In the genomic region with DNA sequence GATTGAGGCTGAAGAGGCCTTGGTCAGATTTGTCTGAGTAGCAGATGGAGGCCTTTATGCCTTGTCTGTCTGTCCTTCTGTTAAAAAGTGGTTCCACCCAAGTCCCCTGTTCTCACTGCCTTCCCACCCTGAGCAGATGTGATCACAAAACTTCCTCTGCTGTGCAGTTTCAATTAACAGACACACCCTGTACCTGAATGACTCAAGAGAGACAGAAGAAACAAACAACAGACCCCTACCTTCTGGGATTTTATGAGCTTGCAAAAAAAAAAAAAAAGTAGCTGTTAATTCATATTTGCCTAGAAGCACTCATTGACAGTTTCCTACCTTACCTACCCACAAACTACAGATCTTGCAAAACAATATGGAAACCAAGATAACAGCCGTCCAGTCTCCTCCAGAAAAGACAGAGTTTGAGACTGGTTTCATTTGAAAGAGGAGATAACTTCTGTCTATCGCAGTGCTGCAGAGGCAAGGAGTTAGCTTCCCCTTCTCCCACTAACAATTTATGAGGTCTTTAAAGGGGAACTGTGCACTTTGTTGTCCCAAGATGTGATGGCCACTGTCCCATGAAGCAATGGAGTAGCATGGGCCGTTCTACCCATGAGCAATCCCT, we compare ENCODE assay signal across 9 mouse cellular contexts. TPM values are rescaled to one million over a fixed set of nuclear protein-coding genes. Genes with fewer than 3 reads are reported as not detected.
A peak's percentile ranks its signal among the peaks of the same experiment; 100 is the strongest.
DNase-seq lines count a peak whose midpoint lies in the region; ATAC-seq and TF ChIP-seq lines count a peak whose summit lies in the region.
"Had no signal": no experiment of that assay in that cellular context is flagged by ENCODE, and none has a peak within 500 bp of the region (broad histone marks: within the 10 kb centered on the region; RNA-seq: fewer than 3 reads in every experiment).

No protein-coding gene starts in this region.

- no peak for DNase-seq in lung, embryonic 14.5 days
- DNase-seq in lung, postnatal 25 days (ENCODE audit: low spot score) = no peak
- no peak for DNase-seq in gastrocnemius, postnatal 36 days
- DNase-seq in right cerebral cortex, adult 2 months (ENCODE audit: low spot score in 2 of 2) = no peak
- no peak for DNase-seq in frontal cortex, postnatal 10 days (ENCODE audit: low spot score in 2 of 2)
- DNase-seq: adrenal gland, postnatal 25 days had no signal

- intact Hi-C loops in gastrocnemius, postnatal 36 days (cut with DNase I) = loop anchor here (5.0 kb wide), 1 partner anchor 41 kb away; no protein-coding TSS in a partner anchor

- ATAC-seq in lung, embryonic 14.5 days (ENCODE audit: insufficient read depth) = no peak
- ATAC-seq in embryonic facial prominence, embryonic 15.5 days (ENCODE audit: insufficient number of reproducible peaks, low FRiP score, low TSS enrichment, low read depth) = no peak
- no peak for ATAC-seq in intestine, embryonic 16.5 days
- ATAC-seq in neural tube, embryonic 13.5 days (ENCODE audit: low read depth) = no peak

- H3K9me3 ChIP-seq in lung, embryonic 14.5 days (ENCODE audit: low read depth, low read length) = no peaks in the 10 kb centered on the region
- H3K9me3 ChIP-seq in embryonic facial prominence, embryonic 15.5 days (replicated peaks) = no peaks in the 10 kb centered on the region
- no peaks in the 10 kb centered on the region for H3K9me3 ChIP-seq in intestine, embryonic 16.5 days (ENCODE audit: control insufficient read depth, low read length)
- no peaks in the 10 kb centered on the region for H3K9me3 ChIP-seq in neural tube, embryonic 13.5 days

- peak overlapping the region; percentile 82 for H3K4me2 ChIP-seq in lung, embryonic 14.5 days
- H3K4me2 ChIP-seq in embryonic facial prominence, embryonic 15.5 days (replicated peaks) = peak overlapping the region; percentile 82
- H3K4me2 ChIP-seq in intestine, embryonic 16.5 days (ENCODE audit: low read depth, low read length) = peak overlapping the region; percentile 93
- H3K4me2 ChIP-seq in neural tube, embryonic 13.5 days = peak overlapping the region; percentile 88

- H3K9ac ChIP-seq in lung, embryonic 14.5 days = peak overlapping the region; percentile 74
- no peak overlapping the region for H3K9ac ChIP-seq in embryonic facial prominence, embryonic 15.5 days
- peak overlapping the region; percentile 65; the same call in 1 of the 2 replicates for H3K9ac ChIP-seq in intestine, embryonic 16.5 days (ENCODE audit: low read depth, low read length)
- H3K9ac ChIP-seq in neural tube, embryonic 13.5 days = 0 out of 2 replicates have a peak overlapping the region, but pooled peaks have one; percentile 68

- no peaks in the 10 kb centered on the region for H3K4me1 ChIP-seq in lung, embryonic 14.5 days (ENCODE audit: insufficient read depth)
- H3K4me1 ChIP-seq in embryonic facial prominence, embryonic 15.5 days = 0 out of 2 replicates have a peak, but pooled peaks cover 9% of the 10 kb centered on the region
- peaks cover 13% of the 10 kb centered on the region; the same call in 1 of the 2 replicates for H3K4me1 ChIP-seq in intestine, embryonic 16.5 days (ENCODE audit: control insufficient read depth, insufficient read depth, low read length)
- peaks cover 32% of the 10 kb centered on the region for H3K4me1 ChIP-seq in neural tube, embryonic 13.5 days (replicated peaks)

- WGBS in lung, embryonic 14.5 days = 88% methylated on average over 3 of the region's 3 CpGs
- WGBS in embryonic facial prominence, embryonic 15.5 days = 84% methylated on average over 3 of the region's 3 CpGs
- WGBS in intestine, embryonic 16.5 days = 84% methylated on average over 3 of the region's 3 CpGs
- 89% methylated on average over 3 of the region's 3 CpGs for whole genome bisulfite sequencing in neural tube, embryonic 13.5 days

- peak overlapping the region; percentile 53 for H3K4me3 ChIP-seq in lung, embryonic 14.5 days (ENCODE audit: low read depth, low read length)
- peak overlapping the region; percentile 62 for H3K4me3 ChIP-seq in embryonic facial prominence, embryonic 15.5 days (replicated peaks)
- peak overlapping the region; percentile 67 for H3K4me3 ChIP-seq in intestine, embryonic 16.5 days (ENCODE audit: low read length)
- H3K4me3 ChIP-seq in neural tube, embryonic 13.5 days = peak overlapping the region; percentile 52; the same call in 1 of the 2 replicates

- no peaks in the 10 kb centered on the region for H3K27me3 ChIP-seq in lung, embryonic 14.5 days (ENCODE audit: insufficient read depth, low read length)
- no peaks in the 10 kb centered on the region for H3K27me3 ChIP-seq in embryonic facial prominence, embryonic 15.5 days
- H3K27me3 ChIP-seq in intestine, embryonic 16.5 days (replicated peaks; ENCODE audit: control insufficient read depth, insufficient read depth, low read length) = no peaks in the 10 kb centered on the region
- H3K27me3 ChIP-seq in neural tube, embryonic 13.5 days = peaks cover 15% of the 10 kb centered on the region

- H3K27ac ChIP-seq in lung, embryonic 14.5 days (ENCODE audit: low read depth) = no peak overlapping the region
- peak overlapping the region; percentile 87; the same call in 1 of the 2 replicates for H3K27ac ChIP-seq in embryonic facial prominence, embryonic 15.5 days (replicated peaks)
- no peak overlapping the region for H3K27ac ChIP-seq in intestine, embryonic 16.5 days (ENCODE audit: low read length)
- H3K27ac ChIP-seq in neural tube, embryonic 13.5 days (replicated peaks) = no peak overlapping the region

- no peak for TF ChIP-seq CTCF in lung, embryonic 14.5 days (IDR thresholded peaks at IDR 0.05; ENCODE audit: low read depth)

- no peaks in the 10 kb centered on the region; the same call in 1 of the 2 replicates for H3K36me3 ChIP-seq in lung, embryonic 14.5 days (ENCODE audit: insufficient read depth)
- peaks cover 5% of the 10 kb centered on the region; the same call in 1 of the 2 replicates for H3K36me3 ChIP-seq in embryonic facial prominence, embryonic 15.5 days
- H3K36me3 ChIP-seq in intestine, embryonic 16.5 days (ENCODE audit: control insufficient read depth, insufficient read depth, low read length) = no peaks in the 10 kb centered on the region
- H3K36me3 ChIP-seq in neural tube, embryonic 13.5 days = no peaks in the 10 kb centered on the region

RNA-seq across cellular contexts. Expression of a gene that starts 1.1 kb away (rescaled TPM):
- polyA plus RNA-seq in lung, embryonic 14.5 days (2014; fragmentation: Nextera tagmentation; extraction: Ambion mirVana) = 20.5 and 21.2 TPM in 2 replicates
- 29.4 and 32.5 TPM in 2 replicates for polyA plus RNA-seq in embryonic facial prominence, embryonic 15.5 days (2015; fragmentation: Nextera tagmentation; extraction: Ambion mirVana)
- polyA plus RNA-seq in intestine, embryonic 16.5 days (2015; fragmentation: Nextera tagmentation; extraction: Ambion mirVana) = 13.8 and 14.3 TPM in 2 replicates
- polyA plus RNA-seq in neural tube, embryonic 13.5 days (2015; fragmentation: Nextera tagmentation; extraction: Ambion mirVana) = 25.4 and 26.0 TPM in 2 replicates
- 10 to 100 TPM; 17.3 to 19.6 TPM for total RNA-seq in gastrocnemius, postnatal 36 days (2021)
